Mouse (Mus musculus): Measurements from ENCODE around the gene Tgfbrap1.

Gene Tgfbrap1

DNA sequence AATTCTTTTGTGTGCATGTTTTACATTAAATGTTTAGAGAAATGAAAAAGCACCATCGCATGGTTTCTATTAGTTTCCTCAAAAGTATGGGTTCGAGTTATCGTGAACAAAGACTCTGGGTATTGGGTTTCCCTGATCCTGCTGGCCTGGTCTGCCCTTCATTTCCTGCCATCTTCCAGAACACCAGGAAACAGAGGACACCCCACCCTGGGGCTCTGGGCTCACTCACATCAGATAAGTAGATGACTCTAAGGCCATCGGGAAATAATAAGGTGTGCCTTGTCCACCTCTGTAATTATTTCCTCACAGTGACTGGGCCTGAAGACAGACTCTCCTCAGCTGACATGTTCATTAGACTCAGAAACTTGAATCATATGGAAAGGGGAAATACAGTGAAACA, 88.0 kb downstream of the Tgfbrap1 start:
- DNase-seq (ENCODE audit: low spot score): no peak

DNA sequence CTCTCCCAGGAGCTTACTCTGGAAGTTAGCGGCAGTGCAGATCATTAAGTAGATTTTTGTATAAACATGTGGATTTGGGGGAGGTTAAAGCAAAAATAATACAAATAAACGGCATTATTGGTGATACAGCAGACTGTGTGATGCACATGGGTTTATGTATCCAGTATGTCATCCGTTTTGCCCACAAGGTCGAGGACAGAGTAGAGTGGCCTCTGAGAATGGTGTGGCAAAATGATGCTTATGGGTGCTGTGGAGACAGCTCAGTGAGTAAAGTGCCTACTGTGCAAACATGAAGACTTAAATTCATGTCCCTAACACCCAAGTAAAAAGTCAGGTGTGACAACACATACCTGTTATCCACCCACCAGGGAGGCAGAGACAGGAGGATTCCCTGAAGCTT, 91.9 kb downstream of the Tgfbrap1 start:
- no peak for DNase-seq (ENCODE audit: low spot score)

- no peak for DNase-seq (ENCODE audit: low spot score)
Measured at GRCm38 (mm10) chr1:43006051-43006514, 92.4 kb downstream of the Tgfbrap1 start.
